Mouse (Mus musculus): ENCODE measurements at regions not wholly inside any gene's neighbourhood (a gene's known extent, or its start where the extent isn't known, plus 50 kb on each side); places are given as distances from the start of the nearest gene placed in this dataset.

GRCm38 (mm10) chr6:95261001-95261400 is 60.9 kb upstream of the Gm10234 start:
- Histone ChIP-seq H3K9me3 (replicated peaks; ENCODE audit: low read length) (no peaks in the 10 kb centered on the region), H3K27ac (ENCODE audit: insufficient read depth, low read depth) (no peak overlapping the region), H3K4me3 (replicated peaks in 1 of 3; ENCODE audit: low read depth in 2 of 3, low read length in 2 of 3, poor library complexity in 1 of 3) (no peak overlapping the region), H3K9ac (ENCODE audit: insufficient read depth, low read depth) (no peak overlapping the region), H3K27me3 (replicated peaks) (no peaks in the 10 kb centered on the region), H3K79me2 (replicated peaks; ENCODE audit: control insufficient read depth, extremely low read depth, insufficient read depth, poor library complexity, severe bottlenecking) (no peaks in the 10 kb centered on the region), H3K36me3 (replicated peaks in 1 of 2; ENCODE audit: control insufficient read depth in 1 of 2, insufficient read depth in 1 of 2, low read length in 1 of 2) (no peaks in the 10 kb centered on the region), H3K4me1 (ENCODE audit: control insufficient read depth in 1 of 2, insufficient read depth in 2 of 2) (peaks cover 0 to 16% of the 10 kb centered on the region in 2 experiments; a peak in 2 of 4 replicates), H3K4me2 (ENCODE audit: insufficient read depth, low read depth, poor library complexity, severe bottlenecking) (no peak overlapping the region)
- no peak for DNase-seq (ENCODE audit: extremely low read depth)
- dilution Hi-C loops (cut with MboI; ENCODE audit: extremely low pct_ligation_motif_present, extremely low pct_unique_long_range_greater_than_20kb, low sequenced_read_pairs) (no loop called here), in situ Hi-C loops (cut with MboI; ENCODE audit: low pct_ligation_motif_present, low pct_unique_long_range_greater_than_20kb, low sequenced_read_pairs) (no loop called here)
- TF ChIP-seq NRF1 (IDR thresholded peaks at IDR 0.05; ENCODE audit: low read depth, low read length), result no peak
- no peak for TF ChIP-seq USF1 (IDR thresholded peaks at IDR 0.05; ENCODE audit: low read depth, low read length)
- TF ChIP-seq MYC (IDR thresholded peaks at IDR 0.05; ENCODE audit: low read depth, low read length), result no peak
- TF ChIP-seq MAZ (IDR thresholded peaks at IDR 0.05; ENCODE audit: low read depth, low read length), result no peak
- TF ChIP-seq MEF2A (IDR thresholded peaks at IDR 0.05; ENCODE audit: borderline replicate concordance, low read depth, low read length), result no peak
- no peak for TF ChIP-seq NELFE (IDR thresholded peaks at IDR 0.05; ENCODE audit: low read depth, low read length)
- TF ChIP-seq GABPA (IDR thresholded peaks at IDR 0.05; ENCODE audit: insufficient replicate concordance, low read depth, low read length), result no peak
- no peak for TF ChIP-seq RCOR1 (conservative IDR thresholded peaks at IDR 0.05; ENCODE audit: low read depth, low read length)
- no peak for TF ChIP-seq RAD21 (IDR thresholded peaks at IDR 0.05; ENCODE audit: low read depth, low read length)

- TF ChIP-seq RAD21 (IDR thresholded peaks at IDR 0.05; ENCODE audit: low read depth, low read length), result no peak
- TF ChIP-seq ZMIZ1 (IDR thresholded peaks at IDR 0.05; ENCODE audit: low read depth, low read length), result no peak
- no peak for TF ChIP-seq EP300 (IDR thresholded peaks at IDR 0.05; ENCODE audit: low read length)
- no peak for TF ChIP-seq JUN (IDR thresholded peaks at IDR 0.05; ENCODE audit: insufficient read depth, low read depth, low read length)
- no peak for TF ChIP-seq USF1 (IDR thresholded peaks at IDR 0.05; ENCODE audit: low read depth, low read length)
- TF ChIP-seq NRF1 (IDR thresholded peaks at IDR 0.05; ENCODE audit: low read depth, low read length), result no peak
- TF ChIP-seq IRF4 (IDR thresholded peaks at IDR 0.05; ENCODE audit: low read depth, low read length), result no peak
- no peak for TF ChIP-seq ELF1 (IDR thresholded peaks at IDR 0.05; ENCODE audit: low read depth, low read length)
- TF ChIP-seq CHD1 (IDR thresholded peaks at IDR 0.05; ENCODE audit: low read depth, low read length), result no peak
- TF ChIP-seq UBTF (IDR thresholded peaks at IDR 0.05; ENCODE audit: low read depth, low read length), result no peak
- no peak for TF ChIP-seq E2F4 (IDR thresholded peaks at IDR 0.05; ENCODE audit: insufficient replicate concordance, low read depth, low read length)
- TF ChIP-seq ETS1 (conservative IDR thresholded peaks at IDR 0.05; ENCODE audit: low read depth, low read length), result no peak
- no peak for TF ChIP-seq POLR2AphosphoS2 (IDR thresholded peaks at IDR 0.05; ENCODE audit: low read depth, low read length)
- Histone ChIP-seq H3K4me3 (replicated peaks in 1 of 3; ENCODE audit: low read depth in 2 of 3, low read length in 2 of 3, poor library complexity in 1 of 3) (no peak overlapping the region), H3K27ac (ENCODE audit: insufficient read depth, low read depth) (no peak overlapping the region), H3K79me2 (replicated peaks; ENCODE audit: control insufficient read depth, extremely low read depth, insufficient read depth, poor library complexity, severe bottlenecking) (no peaks in the 10 kb centered on the region), H3K27me3 (replicated peaks) (no peaks in the 10 kb centered on the region), H3K4me1 (ENCODE audit: control insufficient read depth in 1 of 2, insufficient read depth in 2 of 2) (peaks cover 0 to 23% of the 10 kb centered on the region in 2 experiments; a peak in 2 of 4 replicates), H3K36me3 (replicated peaks in 1 of 2; ENCODE audit: control insufficient read depth in 1 of 2, insufficient read depth in 1 of 2, low read length in 1 of 2) (no peaks in the 10 kb centered on the region), H3K4me2 (ENCODE audit: insufficient read depth, low read depth, poor library complexity, severe bottlenecking) (no peak overlapping the region), H3K9ac (ENCODE audit: insufficient read depth, low read depth) (no peak overlapping the region), H3K9me3 (replicated peaks; ENCODE audit: low read length) (no peaks in the 10 kb centered on the region)
- in situ Hi-C loops (cut with MboI; ENCODE audit: low pct_ligation_motif_present, low pct_unique_long_range_greater_than_20kb, low sequenced_read_pairs) (no loop called here), dilution Hi-C loops (cut with MboI; ENCODE audit: extremely low pct_ligation_motif_present, extremely low pct_unique_long_range_greater_than_20kb, low sequenced_read_pairs) (no loop called here)
- no peak for DNase-seq (ENCODE audit: extremely low read depth)
Measured at GRCm38 (mm10) chr6:95264011-95264869, 57.7 kb upstream of the Gm10234 start.
